Mouse (Mus musculus): Measurements from ENCODE around the gene Ubp1.

DNA sequence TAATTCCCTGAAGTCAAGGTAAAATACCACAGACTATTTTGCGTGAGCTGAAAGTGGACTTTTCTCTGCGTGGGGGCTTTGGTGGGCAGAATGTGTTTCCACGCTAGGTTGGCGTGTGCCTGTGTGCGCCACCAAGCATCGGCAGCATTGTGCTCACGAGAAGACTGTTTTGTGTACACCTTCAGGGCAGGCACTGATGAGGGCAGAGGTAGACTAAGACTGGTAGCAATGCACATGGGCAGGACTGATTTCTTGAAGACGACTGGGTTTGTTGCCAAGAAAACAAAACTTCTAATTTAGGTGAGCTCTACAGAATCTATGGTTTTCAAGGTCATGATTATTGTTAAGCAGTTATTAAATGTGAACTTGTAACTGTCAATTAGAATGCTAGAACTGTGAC lies 38.7 kb downstream of the Ubp1 start:
- TF ChIP-seq CTCF (IDR thresholded peaks at IDR 0.05; ENCODE audit: low read depth) (no peak), EP300 (IDR thresholded peaks at IDR 0.05; ENCODE audit: low read depth) (no peak)
